Mouse (Mus musculus) erythroid progenitor cell, adult 5-6 weeks (primary cell): ENCODE data around the gene Zfp646. TPM values are rescaled to one million over a fixed set of nuclear protein-coding genes. Genes with fewer than 3 reads are reported as not detected.

ENCODE experiments used
- ATAC-seq: replicated peaks from 2 replicates; pipeline ENCODE4 v1.8.0; 2016; ENCODE audit warnings: moderate number of reproducible peaks, mild to moderate bottlenecking, moderate TSS enrichment, inconsistent platforms; ENCODE audit not compliant: poor library complexity, low FRiP score, severe bottlenecking
- total RNA-seq, 2 experiments: library from RNA; stranded (forward) in 1 of 2; stranded (reverse) in 1 of 2; fragments of 150-400 nt in 1 of 2; fragments of 186-747, 209-891 nt in 1 of 2; gene quantifications; 2 replicates each; pipeline versions ENCODE4 v1.2.3 to v1.2.4; 2015 to 2017; ENCODE audit warnings: low replicate concordance in 2 of 2

The Zfp646 gene
- total RNA-seq, 2 experiments from 2014 or later, result 31.4 to 34.3 TPM

- ATAC-seq, result peak; percentile 98
Observed at GRCm38 (mm10) chr7:127935028-127935722, 59.2 kb downstream of the Zfp646 start.

Other genes starting within 250 kb of the Zfp646 start
- gene Bcl7c, start 167.3 kb upstream of the Zfp646 start, total RNA-seq (2015; ENCODE audit: low replicate concordance), result 4.0 and 9.6 TPM in 2 replicates
- 2.6 and 12.7 TPM in 2 replicates for gene Bcl7c, start 167.3 kb upstream of the Zfp646 start, total RNA-seq (2017; ENCODE audit: low replicate concordance)
- gene Ctf1, start 163.5 kb upstream of the Zfp646 start, total RNA-seq (2015; ENCODE audit: low replicate concordance), result not detected in 2 replicates
- gene Ctf1, start 163.5 kb upstream of the Zfp646 start, total RNA-seq (2017; ENCODE audit: low replicate concordance), result not detected in 2 replicates
- not detected in 2 replicates for gene Ctf2, start 144.1 kb upstream of the Zfp646 start, total RNA-seq (2015; ENCODE audit: low replicate concordance)
- gene Ctf2, start 144.1 kb upstream of the Zfp646 start, total RNA-seq (2017; ENCODE audit: low replicate concordance), result not detected in 2 replicates
- gene Fbxl19, start 131.7 kb upstream of the Zfp646 start, total RNA-seq (2015; ENCODE audit: low replicate concordance), result 1.7 and 1.8 TPM in 2 replicates
- 1.5 and 3.6 TPM in 2 replicates for gene Fbxl19, start 131.7 kb upstream of the Zfp646 start, total RNA-seq (2017; ENCODE audit: low replicate concordance)
- 2.5 and 5.4 TPM in 2 replicates for gene Orai3, start 106.4 kb upstream of the Zfp646 start, total RNA-seq (2015; ENCODE audit: low replicate concordance)
- gene Orai3, start 106.4 kb upstream of the Zfp646 start, total RNA-seq (2017; ENCODE audit: low replicate concordance), result 4.6 and 6.7 TPM in 2 replicates
- gene Setd1a, start 99.6 kb upstream of the Zfp646 start, total RNA-seq (2015; ENCODE audit: low replicate concordance), result 38.1 and 42.5 TPM in 2 replicates
- 14.8 and 21.3 TPM in 2 replicates for gene Setd1a, start 99.6 kb upstream of the Zfp646 start, total RNA-seq (2017; ENCODE audit: low replicate concordance)
- 8.6 and 10.9 TPM in 2 replicates for gene Gm49388, start 90.6 kb upstream of the Zfp646 start, total RNA-seq (2015; ENCODE audit: low replicate concordance)
- gene Gm49388, start 90.6 kb upstream of the Zfp646 start, total RNA-seq (2017; ENCODE audit: low replicate concordance), result 4.5 and 10.7 TPM in 2 replicates
- 5.8 TPM in 1 of 2 replicates, not detected in the other for gene Hsd3b7, start 75.6 kb upstream of the Zfp646 start, total RNA-seq (2015; ENCODE audit: low replicate concordance)
- gene Hsd3b7, start 75.6 kb upstream of the Zfp646 start, total RNA-seq (2017; ENCODE audit: low replicate concordance), result 2.6 and 3.5 TPM in 2 replicates
- gene Stx4a, start 51.9 kb upstream of the Zfp646 start, total RNA-seq (2015; ENCODE audit: low replicate concordance), result 10.5 and 30.6 TPM in 2 replicates
- 12.7 and 13.3 TPM in 2 replicates for gene Stx4a, start 51.9 kb upstream of the Zfp646 start, total RNA-seq (2017; ENCODE audit: low replicate concordance)
- not detected in 2 replicates for gene Stx1b, start 51.7 kb upstream of the Zfp646 start, total RNA-seq (2015; ENCODE audit: low replicate concordance)
- gene Stx1b, start 51.7 kb upstream of the Zfp646 start, total RNA-seq (2017; ENCODE audit: low replicate concordance), result 0.98 TPM in 1 of 2 replicates, not detected in the other
- 1.7 and 6.5 TPM in 2 replicates for gene Zfp668, start 607 bp downstream of the Zfp646 start, total RNA-seq (2015; ENCODE audit: low replicate concordance)
- 3.2 and 16.5 TPM in 2 replicates for gene Zfp668, start 607 bp downstream of the Zfp646 start, total RNA-seq (2017; ENCODE audit: low replicate concordance)
- not detected in 2 replicates for gene Prss53, start 14.7 kb downstream of the Zfp646 start, total RNA-seq (2015; ENCODE audit: low replicate concordance)
- 0.64 TPM in 1 of 2 replicates, not detected in the other for gene Prss53, start 14.7 kb downstream of the Zfp646 start, total RNA-seq (2017; ENCODE audit: low replicate concordance)
- gene Gm21974, start 19.2 kb downstream of the Zfp646 start, total RNA-seq (2015; ENCODE audit: low replicate concordance), result not detected in 2 replicates
- not detected in 2 replicates for gene Gm21974, start 19.2 kb downstream of the Zfp646 start, total RNA-seq (2017; ENCODE audit: low replicate concordance)
- 24.3 and 33.5 TPM in 2 replicates for gene Vkorc1, start 19.4 kb downstream of the Zfp646 start, total RNA-seq (2015; ENCODE audit: low replicate concordance)
- 2.1 and 5.9 TPM in 2 replicates for gene Vkorc1, start 19.4 kb downstream of the Zfp646 start, total RNA-seq (2017; ENCODE audit: low replicate concordance)
- gene Bckdk, start 27.9 kb downstream of the Zfp646 start, total RNA-seq (2015; ENCODE audit: low replicate concordance), result 39.3 and 58.7 TPM in 2 replicates
- 9.7 and 17.3 TPM in 2 replicates for gene Bckdk, start 27.9 kb downstream of the Zfp646 start, total RNA-seq (2017; ENCODE audit: low replicate concordance)
- 8.0 and 18.0 TPM in 2 replicates for gene Kat8, start 36.3 kb downstream of the Zfp646 start, total RNA-seq (2015; ENCODE audit: low replicate concordance)
- 12.9 and 16.7 TPM in 2 replicates for gene Kat8, start 36.3 kb downstream of the Zfp646 start, total RNA-seq (2017; ENCODE audit: low replicate concordance)
- gene Prss8, start 53.9 kb downstream of the Zfp646 start, total RNA-seq (2015; ENCODE audit: low replicate concordance), result not detected in 2 replicates
- gene Prss8, start 53.9 kb downstream of the Zfp646 start, total RNA-seq (2017; ENCODE audit: low replicate concordance), result not detected in 2 replicates
- 3.8 TPM in 1 of 2 replicates, not detected in the other for gene Prss36, start 70.5 kb downstream of the Zfp646 start, total RNA-seq (2015; ENCODE audit: low replicate concordance)
- not detected in 2 replicates for gene Prss36, start 70.5 kb downstream of the Zfp646 start, total RNA-seq (2017; ENCODE audit: low replicate concordance)
- gene Fus, start 91.2 kb downstream of the Zfp646 start, total RNA-seq (2015; ENCODE audit: low replicate concordance), result 125 and 187 TPM in 2 replicates
- gene Fus, start 91.2 kb downstream of the Zfp646 start, total RNA-seq (2017; ENCODE audit: low replicate concordance), result 81.2 and 118 TPM in 2 replicates
- 12.2 and 56.9 TPM in 2 replicates for gene Pycard, start 117.6 kb downstream of the Zfp646 start, total RNA-seq (2015; ENCODE audit: low replicate concordance)
- gene Pycard, start 117.6 kb downstream of the Zfp646 start, total RNA-seq (2017; ENCODE audit: low replicate concordance), result 2.2 and 5.7 TPM in 2 replicates
- gene Trim72, start 127.7 kb downstream of the Zfp646 start, total RNA-seq (2015; ENCODE audit: low replicate concordance), result not detected in 2 replicates
- gene Trim72, start 127.7 kb downstream of the Zfp646 start, total RNA-seq (2017; ENCODE audit: low replicate concordance), result not detected in 2 replicates
- gene Itgam, start 186.4 kb downstream of the Zfp646 start, total RNA-seq (2015; ENCODE audit: low replicate concordance), result 21.8 and 24.1 TPM in 2 replicates
- 16.9 and 19.8 TPM in 2 replicates for gene Itgam, start 186.4 kb downstream of the Zfp646 start, total RNA-seq (2017; ENCODE audit: low replicate concordance)
- gene Gm49368, start 186.5 kb downstream of the Zfp646 start, total RNA-seq (2015; ENCODE audit: low replicate concordance), result not detected in 2 replicates
- not detected in 2 replicates for gene Gm49368, start 186.5 kb downstream of the Zfp646 start, total RNA-seq (2017; ENCODE audit: low replicate concordance)